Mouse (Mus musculus): ENCODE results near the gene Map3k7cl. TPM values are rescaled to one million over a fixed set of nuclear protein-coding genes. Genes with fewer than 3 reads are reported as not detected.

Map3k7cl gene
- polyA plus RNA-seq, 1 experiment from 2014 or later: not detected

- H3K27ac ChIP-seq: no peak overlapping the region
- H3K9ac ChIP-seq: no peak overlapping the region
- no peak overlapping the region for H3K4me3 ChIP-seq
- no peaks in the 10 kb centered on the region for H3K9me3 ChIP-seq
- no peak for ATAC-seq (ENCODE audit: insufficient number of reproducible peaks, insufficient read depth, low FRiP score, low TSS enrichment, low read depth)
- H3K4me1 ChIP-seq: 0 out of 2 replicates have a peak, but pooled peaks cover 4% of the 10 kb centered on the region
- no peak overlapping the region for H3K4me2 ChIP-seq
- 62% methylated on average over 10 of the region's 10 CpGs for WGBS
- H3K27me3 ChIP-seq: no peaks in the 10 kb centered on the region
- H3K36me3 ChIP-seq: no peaks in the 10 kb centered on the region
Measured at GRCm38 (mm10) chr16:87594145-87594544, 41.0 kb downstream of the Map3k7cl start.

GRCm38 (mm10) chr16:87595149-87595548 is 42.0 kb downstream of the Map3k7cl start:
- no peak overlapping the region for H3K4me2 ChIP-seq
- H3K4me3 ChIP-seq: no peak overlapping the region
- no peaks in the 10 kb centered on the region for H3K9me3 ChIP-seq
- H3K27me3 ChIP-seq: no peaks in the 10 kb centered on the region
- ATAC-seq (ENCODE audit: insufficient number of reproducible peaks, insufficient read depth, low FRiP score, low TSS enrichment, low read depth): no peak
- no peak overlapping the region for H3K9ac ChIP-seq
- WGBS: 87% methylated on average over 10 of the region's 12 CpGs
- 0 out of 2 replicates have a peak, but pooled peaks cover 4% of the 10 kb centered on the region for H3K4me1 ChIP-seq
- H3K36me3 ChIP-seq: no peaks in the 10 kb centered on the region
- no peak overlapping the region for H3K27ac ChIP-seq

GRCm38 (mm10) chr16:87602717-87603526 is 49.8 kb downstream of the Map3k7cl start:
- Histone ChIP-seq H3K36me3 (no peaks in the 10 kb centered on the region), H3K9me3 (no peaks in the 10 kb centered on the region), H3K4me1 (no peaks in the 10 kb centered on the region), H3K27me3 (no peaks in the 10 kb centered on the region), H3K27ac (no peak overlapping the region), H3K9ac (no peak overlapping the region), H3K4me2 (no peak overlapping the region), H3K4me3 (no peak overlapping the region)
- 71% methylated on average over 17 of the region's 17 CpGs for WGBS
- no peak for ATAC-seq (ENCODE audit: insufficient number of reproducible peaks, insufficient read depth, low FRiP score, low TSS enrichment, low read depth)

- Histone ChIP-seq H3K27ac (no peak overlapping the region), H3K36me3 (no peaks in the 10 kb centered on the region), H3K9me3 (no peaks in the 10 kb centered on the region), H3K9ac (no peak overlapping the region), H3K4me3 (no peak overlapping the region), H3K27me3 (no peaks in the 10 kb centered on the region), H3K4me2 (no peak overlapping the region), H3K4me1 (no peaks in the 10 kb centered on the region)
- 83% methylated on average over 9 of the region's 9 CpGs for WGBS
- ATAC-seq (ENCODE audit: insufficient number of reproducible peaks, insufficient read depth, low FRiP score, low TSS enrichment, low read depth): no peak
Measured at GRCm38 (mm10) chr16:87604002-87604401, 50.9 kb downstream of the Map3k7cl start.

- Histone ChIP-seq H3K9ac (no peak overlapping the region), H3K9me3 (no peaks in the 10 kb centered on the region), H3K4me3 (no peak overlapping the region), H3K36me3 (no peaks in the 10 kb centered on the region), H3K27ac (no peak overlapping the region), H3K4me2 (no peak overlapping the region), H3K4me1 (no peaks in the 10 kb centered on the region), H3K27me3 (no peaks in the 10 kb centered on the region)
- WGBS: 82% methylated on average over 2 of the region's 2 CpGs
- no peak for ATAC-seq (ENCODE audit: insufficient number of reproducible peaks, insufficient read depth, low FRiP score, low TSS enrichment, low read depth)
Measured at GRCm38 (mm10) chr16:87604883-87605282, 51.8 kb downstream of the Map3k7cl start.

- Histone ChIP-seq H3K4me3 (no peak overlapping the region), H3K9me3 (no peaks in the 10 kb centered on the region), H3K27me3 (no peaks in the 10 kb centered on the region), H3K4me2 (no peak overlapping the region), H3K27ac (no peak overlapping the region), H3K9ac (no peak overlapping the region), H3K36me3 (no peaks in the 10 kb centered on the region), H3K4me1 (no peaks in the 10 kb centered on the region)
- 72% methylated on average over 1 of the region's 1 CpGs for WGBS
- ATAC-seq (ENCODE audit: insufficient number of reproducible peaks, insufficient read depth, low FRiP score, low TSS enrichment, low read depth): no peak
Measured at GRCm38 (mm10) chr16:87607383-87607782, 54.3 kb downstream of the Map3k7cl start.

GRCm38 (mm10) chr16:87607959-87608358 is 54.8 kb downstream of the Map3k7cl start:
- ATAC-seq (ENCODE audit: insufficient number of reproducible peaks, insufficient read depth, low FRiP score, low TSS enrichment, low read depth): no peak
- no peak overlapping the region for H3K27ac ChIP-seq
- H3K4me1 ChIP-seq: no peaks in the 10 kb centered on the region
- H3K4me2 ChIP-seq: no peak overlapping the region
- H3K4me3 ChIP-seq: no peak overlapping the region
- H3K9ac ChIP-seq: no peak overlapping the region
- 71% methylated on average over 6 of the region's 6 CpGs for WGBS
- H3K27me3 ChIP-seq: no peaks in the 10 kb centered on the region
- H3K36me3 ChIP-seq: no peaks in the 10 kb centered on the region
- H3K9me3 ChIP-seq: no peaks in the 10 kb centered on the region

- Histone ChIP-seq H3K27ac (no peak overlapping the region), H3K4me2 (no peak overlapping the region), H3K9ac (no peak overlapping the region), H3K4me1 (no peaks in the 10 kb centered on the region), H3K36me3 (no peaks in the 10 kb centered on the region), H3K4me3 (no peak overlapping the region), H3K27me3 (no peaks in the 10 kb centered on the region), H3K9me3 (no peaks in the 10 kb centered on the region)
- no peak for ATAC-seq (ENCODE audit: insufficient number of reproducible peaks, insufficient read depth, low FRiP score, low TSS enrichment, low read depth)
- WGBS: 82% methylated on average over 5 of the region's 5 CpGs
Measured at GRCm38 (mm10) chr16:87610142-87610541, 57.0 kb downstream of the Map3k7cl start.

GRCm38 (mm10) chr16:87610556-87611295 is 57.6 kb downstream of the Map3k7cl start:
- Histone ChIP-seq H3K4me2 (no peak overlapping the region), H3K9ac (no peak overlapping the region), H3K4me1 (no peaks in the 10 kb centered on the region), H3K9me3 (no peaks in the 10 kb centered on the region), H3K4me3 (no peak overlapping the region), H3K36me3 (no peaks in the 10 kb centered on the region), H3K27me3 (no peaks in the 10 kb centered on the region), H3K27ac (no peak overlapping the region)
- WGBS: 85% methylated on average over 21 of the region's 21 CpGs
- no peak for ATAC-seq (ENCODE audit: insufficient number of reproducible peaks, insufficient read depth, low FRiP score, low TSS enrichment, low read depth)

- Histone ChIP-seq H3K4me2 (no peak overlapping the region), H3K4me3 (no peak overlapping the region), H3K9me3 (no peaks in the 10 kb centered on the region), H3K9ac (no peak overlapping the region), H3K36me3 (no peaks in the 10 kb centered on the region), H3K27ac (no peak overlapping the region), H3K4me1 (no peaks in the 10 kb centered on the region), H3K27me3 (no peaks in the 10 kb centered on the region)
- no peak for ATAC-seq (ENCODE audit: insufficient number of reproducible peaks, insufficient read depth, low FRiP score, low TSS enrichment, low read depth)
- 85% methylated on average over 14 of the region's 14 CpGs for WGBS
Measured at GRCm38 (mm10) chr16:87611420-87611819, 58.3 kb downstream of the Map3k7cl start.

- Histone ChIP-seq H3K9ac (no peak overlapping the region), H3K9me3 (no peaks in the 10 kb centered on the region), H3K27ac (no peak overlapping the region), H3K4me1 (no peaks in the 10 kb centered on the region), H3K4me3 (no peak overlapping the region), H3K4me2 (no peak overlapping the region), H3K36me3 (no peaks in the 10 kb centered on the region), H3K27me3 (no peaks in the 10 kb centered on the region)
- WGBS: 77% methylated on average over 15 of the region's 15 CpGs
- ATAC-seq (ENCODE audit: insufficient number of reproducible peaks, insufficient read depth, low FRiP score, low TSS enrichment, low read depth): no peak
Measured at GRCm38 (mm10) chr16:87612218-87612838, 59.2 kb downstream of the Map3k7cl start.
